Mouse (Mus musculus): ENCODE measurements at regions not wholly inside any gene's neighbourhood (a gene's known extent, or its start where the extent isn't known, plus 50 kb on each side); places are given as distances from the start of the nearest gene placed in this dataset.

- no peak overlapping the region for H3K4me2 ChIP-seq (ENCODE audit: low read length)
- no peaks in the 10 kb centered on the region for H3K9me3 ChIP-seq (replicated peaks; ENCODE audit: low read length)
- H3K27me3 ChIP-seq (ENCODE audit: insufficient read depth, low read length): no peaks in the 10 kb centered on the region
- no peaks in the 10 kb centered on the region for H3K36me3 ChIP-seq (ENCODE audit: insufficient read depth, low read length)
- peaks cover 17% of the 10 kb centered on the region; the same call in 1 of the 2 replicates for H3K4me1 ChIP-seq (replicated peaks; ENCODE audit: insufficient read depth, low read length)
- H3K4me3 ChIP-seq (replicated peaks; ENCODE audit: low read depth, low read length): no peak overlapping the region
- no peak overlapping the region for H3K9ac ChIP-seq (ENCODE audit: low read depth, low read length)
- 43% methylated on average over 4 of the region's 4 CpGs for WGBS
- H3K27ac ChIP-seq: no peak overlapping the region
- no peak for DNase-seq (ENCODE audit: low spot score)
- no peak for TF ChIP-seq CTCF (IDR thresholded peaks at IDR 0.05; ENCODE audit: low read depth)
- no peak for ATAC-seq (replicated peaks; ENCODE audit: low FRiP score, low read depth)
Observed at GRCm38 (mm10) chr5:118468739-118469138, 91.7 kb upstream of the Med13l start.

GRCm38 (mm10) chr5:118471569-118471968, 88.9 kb upstream of the Med13l start:
- Histone ChIP-seq H3K27me3 (ENCODE audit: insufficient read depth, low read length) (no peaks in the 10 kb centered on the region), H3K4me1 (replicated peaks; ENCODE audit: insufficient read depth, low read length) (0 out of 2 replicates have a peak, but pooled peaks cover under 1% of the 10 kb centered on the region), H3K4me2 (ENCODE audit: low read length) (no peak overlapping the region), H3K4me3 (replicated peaks; ENCODE audit: low read depth, low read length) (no peak overlapping the region), H3K27ac (no peak overlapping the region), H3K9ac (ENCODE audit: low read depth, low read length) (no peak overlapping the region), H3K36me3 (ENCODE audit: insufficient read depth, low read length) (no peaks in the 10 kb centered on the region), H3K9me3 (replicated peaks; ENCODE audit: low read length) (no peaks in the 10 kb centered on the region)
- DNase-seq (ENCODE audit: low spot score) (no peak), ATAC-seq (replicated peaks; ENCODE audit: low FRiP score, low read depth) (no peak)
- no peak for TF ChIP-seq CTCF (IDR thresholded peaks at IDR 0.05; ENCODE audit: low read depth)
- WGBS: 45% methylated on average over 5 of the region's 5 CpGs

DNA sequence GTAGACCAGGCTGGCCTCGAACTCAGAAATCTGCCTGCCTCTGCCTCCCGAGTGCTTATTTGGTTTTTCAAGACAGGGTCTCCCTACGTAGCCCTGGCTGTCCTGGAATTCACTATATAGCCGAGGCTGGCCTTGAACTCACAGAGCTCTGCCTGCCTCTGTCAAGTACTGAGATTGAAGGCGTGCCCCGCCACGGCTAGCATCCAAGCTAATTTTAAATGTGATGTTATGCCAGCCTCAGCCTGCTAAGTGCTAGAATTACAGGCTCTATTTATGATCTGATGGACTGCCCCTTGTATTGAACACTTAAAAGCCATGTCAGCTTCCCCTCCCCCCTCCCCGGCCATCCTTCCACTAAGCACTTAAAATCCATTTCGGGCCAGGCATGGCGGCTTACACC, 88.2 kb upstream of the Med13l start:
- 87% methylated on average over 10 of the region's 10 CpGs for WGBS
- no peak for TF ChIP-seq CTCF (IDR thresholded peaks at IDR 0.05; ENCODE audit: low read depth)
- Histone ChIP-seq H3K4me1 (replicated peaks; ENCODE audit: insufficient read depth, low read length) (no peaks in the 10 kb centered on the region), H3K36me3 (ENCODE audit: insufficient read depth, low read length) (no peaks in the 10 kb centered on the region), H3K4me3 (replicated peaks; ENCODE audit: low read depth, low read length) (no peak overlapping the region), H3K27me3 (ENCODE audit: insufficient read depth, low read length) (no peaks in the 10 kb centered on the region), H3K4me2 (ENCODE audit: low read length) (no peak overlapping the region), H3K9me3 (replicated peaks; ENCODE audit: low read length) (no peaks in the 10 kb centered on the region), H3K9ac (ENCODE audit: low read depth, low read length) (no peak overlapping the region), H3K27ac (no peak overlapping the region)
- DNase-seq (ENCODE audit: low spot score) (no peak), ATAC-seq (replicated peaks; ENCODE audit: low FRiP score, low read depth) (no peak)

DNA sequence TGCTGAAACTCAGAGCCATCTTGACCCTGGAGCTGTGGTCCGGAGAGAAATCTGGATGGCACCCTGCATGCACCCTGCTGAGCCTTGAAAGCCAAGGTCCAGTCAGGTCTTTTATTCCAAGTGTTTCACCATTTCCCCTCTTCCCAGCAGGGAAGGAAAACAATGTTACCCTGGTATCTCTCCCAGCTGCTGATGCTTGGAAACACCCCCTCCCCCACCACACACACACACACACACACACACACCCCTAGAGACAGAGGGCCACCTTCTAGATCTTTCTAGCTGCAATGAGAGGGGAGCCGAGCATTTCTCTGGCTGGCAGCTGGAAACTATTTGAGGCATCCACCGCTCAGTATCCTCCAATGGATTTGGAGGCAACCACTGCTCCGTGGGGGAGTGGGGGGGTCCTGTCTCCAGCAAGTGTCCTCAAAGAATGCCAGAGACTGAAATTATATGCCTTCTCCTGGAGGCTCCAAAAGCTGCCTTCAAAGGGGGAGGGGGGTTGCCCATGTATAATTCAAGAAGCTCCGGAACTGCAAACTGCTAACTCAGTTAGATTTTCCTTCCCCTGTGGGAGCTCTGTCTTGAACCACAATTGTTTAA, 87.2 kb upstream of the Med13l start:
- no peak for DNase-seq (ENCODE audit: low spot score)
- no peaks in the 10 kb centered on the region for H3K9me3 ChIP-seq (replicated peaks; ENCODE audit: low read length)
- no peaks in the 10 kb centered on the region for H3K27me3 ChIP-seq (ENCODE audit: insufficient read depth, low read length)
- WGBS: 43% methylated on average over 5 of the region's 5 CpGs
- no peak overlapping the region for H3K27ac ChIP-seq
- no peak overlapping the region for H3K9ac ChIP-seq (ENCODE audit: low read depth, low read length)
- no peak overlapping the region for H3K4me3 ChIP-seq (replicated peaks; ENCODE audit: low read depth, low read length)
- ATAC-seq (replicated peaks; ENCODE audit: low FRiP score, low read depth): no peak
- H3K36me3 ChIP-seq (ENCODE audit: insufficient read depth, low read length): no peaks in the 10 kb centered on the region
- no peak overlapping the region for H3K4me2 ChIP-seq (ENCODE audit: low read length)
- no peak for TF ChIP-seq CTCF (IDR thresholded peaks at IDR 0.05; ENCODE audit: low read depth)
- H3K4me1 ChIP-seq (replicated peaks; ENCODE audit: insufficient read depth, low read length): no peaks in the 10 kb centered on the region; the same call in 1 of the 2 replicates

GRCm38 (mm10) chr5:118476597-118476996, 83.9 kb upstream of the Med13l start:
- TF ChIP-seq CTCF (IDR thresholded peaks at IDR 0.05; ENCODE audit: low read depth): no peak

DNA sequence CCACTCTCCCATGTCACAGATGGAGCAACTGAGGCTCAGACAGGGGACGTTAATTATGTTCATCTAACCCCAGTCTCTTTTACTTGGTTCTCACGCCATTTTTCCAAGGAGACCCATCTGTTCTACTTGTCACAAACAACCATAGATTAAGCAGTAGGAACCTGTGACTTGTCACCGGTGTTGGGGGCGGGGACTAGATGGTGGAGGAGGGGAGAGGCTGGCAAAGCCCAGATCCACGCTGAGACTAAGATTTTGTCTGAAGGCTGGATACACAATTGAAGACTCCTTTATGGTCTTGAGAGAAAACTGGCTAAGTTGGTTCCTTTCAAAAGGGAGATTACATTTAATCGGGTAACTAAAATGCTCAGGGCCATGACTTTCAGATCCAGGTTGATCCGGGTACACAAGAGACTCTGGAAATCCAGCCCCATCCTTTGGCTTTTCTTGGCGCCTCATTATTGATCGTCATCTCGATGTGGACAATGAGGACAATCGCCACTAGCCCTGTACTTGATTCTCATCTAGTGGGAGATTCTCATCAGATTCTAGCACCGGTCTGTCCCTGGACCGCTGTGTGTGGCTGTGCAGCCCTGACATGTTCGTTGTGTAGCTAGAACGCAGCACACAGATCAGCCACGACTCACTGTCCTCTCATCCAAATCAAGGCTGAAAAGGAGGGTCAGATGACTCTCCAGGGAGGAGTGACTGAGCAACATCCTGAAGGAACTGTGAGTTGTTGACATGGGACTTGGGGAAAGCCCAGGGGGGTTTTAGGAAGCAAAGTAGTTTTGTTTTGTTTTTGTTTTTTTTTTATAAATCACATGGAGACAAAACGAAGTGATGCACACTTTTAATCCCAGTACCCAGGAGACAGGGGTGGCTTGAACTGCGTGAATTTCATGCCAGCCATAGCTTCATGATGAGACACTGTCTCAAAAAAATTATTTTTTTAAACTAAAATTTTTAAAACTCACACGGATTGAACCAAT, 83.1 kb upstream of the Med13l start:
- DNase-seq (ENCODE audit: low spot score) (peak; percentile 39), ATAC-seq (replicated peaks; ENCODE audit: low FRiP score, low read depth) (no peak)
- no peaks in the 10 kb centered on the region for H3K27me3 ChIP-seq (ENCODE audit: insufficient read depth, low read length)
- peak overlapping the region; percentile 56 for H3K4me2 ChIP-seq (ENCODE audit: low read length)
- H3K27ac ChIP-seq: no peak overlapping the region
- no peaks in the 10 kb centered on the region; the same call in 1 of the 2 replicates for H3K4me1 ChIP-seq (replicated peaks; ENCODE audit: insufficient read depth, low read length)
- H3K9ac ChIP-seq (ENCODE audit: low read depth, low read length): 0 out of 2 replicates have a peak overlapping the region, but pooled peaks have one; percentile 41
- 52% methylated on average over 19 of the region's 19 CpGs for WGBS
- no peak for TF ChIP-seq CTCF (IDR thresholded peaks at IDR 0.05; ENCODE audit: low read depth)
- peak overlapping the region; percentile 9; the same call in 1 of the 2 replicates for H3K4me3 ChIP-seq (replicated peaks; ENCODE audit: low read depth, low read length)
- H3K36me3 ChIP-seq (ENCODE audit: insufficient read depth, low read length): no peaks in the 10 kb centered on the region
- no peaks in the 10 kb centered on the region for H3K9me3 ChIP-seq (replicated peaks; ENCODE audit: low read length)

More at GRCm38 (mm10) chr5:118476597-118476996, 83.9 kb upstream of the Med13l start:
- Histone ChIP-seq H3K36me3 (ENCODE audit: insufficient read depth, low read length) (no peaks in the 10 kb centered on the region), H3K27ac (no peak overlapping the region), H3K9me3 (replicated peaks; ENCODE audit: low read length) (no peaks in the 10 kb centered on the region), H3K4me1 (replicated peaks; ENCODE audit: insufficient read depth, low read length) (no peaks in the 10 kb centered on the region; the same call in 1 of the 2 replicates), H3K4me2 (ENCODE audit: low read length) (no peak overlapping the region), H3K9ac (ENCODE audit: low read depth, low read length) (no peak overlapping the region), H3K27me3 (ENCODE audit: insufficient read depth, low read length) (no peaks in the 10 kb centered on the region), H3K4me3 (replicated peaks; ENCODE audit: low read depth, low read length) (no peak overlapping the region)
- DNase-seq (ENCODE audit: low spot score): no peak
- ATAC-seq (replicated peaks; ENCODE audit: low FRiP score, low read depth): no peak
- 76% methylated on average over 5 of the region's 5 CpGs for WGBS

Data from kidney, postnatal 0 days (tissue).